Mouse (Mus musculus): ENCODE measurements at regions not wholly inside any gene's neighbourhood (a gene's known extent, or its start where the extent isn't known, plus 50 kb on each side); places are given as distances from the start of the nearest gene placed in this dataset.
A peak's percentile ranks its signal among the peaks of the same experiment; 100 is the strongest.
"Not testable (repeated sequence)": the region's sequence is repeated elsewhere in the genome, so short reads cannot be mapped to it uniquely, and the experiment has no call there.

DNA sequence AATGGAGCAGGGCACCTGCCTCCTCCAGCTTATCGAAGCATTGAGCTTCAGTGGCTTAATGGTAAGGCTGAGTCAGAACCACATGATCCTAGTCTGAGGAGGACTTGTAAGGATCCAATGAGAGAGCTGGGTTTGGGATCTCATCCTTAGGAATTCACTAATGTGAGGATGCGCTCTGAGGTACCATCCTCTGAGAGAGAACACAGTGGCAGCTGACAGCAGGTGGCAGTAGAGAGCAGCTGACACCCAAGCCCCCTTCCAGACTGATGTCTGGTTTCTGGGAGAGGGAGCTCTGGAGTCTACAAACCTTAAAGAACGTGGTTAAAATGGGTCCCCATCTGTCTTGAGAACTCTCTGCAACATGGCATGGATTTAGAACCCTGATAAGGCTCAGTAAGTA, 137.8 kb downstream of the B3glct start:
- DNase-seq, result peak; percentile 77

DNA sequence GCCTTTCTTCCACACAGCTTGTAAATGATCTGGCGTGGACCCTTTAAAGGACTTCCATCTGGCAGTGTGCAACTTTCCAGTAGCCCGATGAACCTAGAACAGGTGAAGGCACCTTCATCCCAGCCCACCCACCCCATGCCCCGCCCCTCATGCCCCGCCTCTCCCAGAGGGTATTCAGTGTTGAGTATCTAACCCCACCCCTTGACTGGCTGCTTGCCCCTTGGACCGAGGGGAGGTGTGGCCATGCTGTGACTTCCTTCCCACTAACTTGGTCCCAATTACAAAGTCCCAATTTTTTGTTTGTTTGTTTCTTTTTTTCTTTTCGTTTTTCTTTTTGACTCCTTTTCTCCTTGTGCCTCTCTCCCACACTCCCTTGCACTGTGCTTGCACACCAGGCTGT, 140.8 kb downstream of the B3glct start:
- no peak for DNase-seq

DNA sequence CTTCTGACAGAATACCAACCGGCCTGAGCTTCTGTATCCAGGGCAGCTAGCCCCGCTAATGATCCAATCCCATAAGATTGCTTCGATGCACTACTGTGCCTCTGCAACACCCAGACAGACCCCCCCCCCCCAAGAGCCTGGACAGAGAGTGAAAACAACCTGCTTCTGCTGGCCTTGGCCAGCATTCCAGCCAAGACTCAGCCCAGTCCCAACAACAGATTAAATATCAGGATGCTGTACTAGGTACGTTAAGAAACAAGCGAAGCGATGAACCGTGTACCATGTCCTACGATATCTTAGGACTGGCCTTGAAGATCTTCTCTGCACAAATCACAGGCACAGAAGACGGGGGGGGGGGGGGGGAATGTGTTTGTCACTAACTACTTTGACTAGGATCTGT, 145.8 kb downstream of the B3glct start:
- DNase-seq, result no peak

DNA sequence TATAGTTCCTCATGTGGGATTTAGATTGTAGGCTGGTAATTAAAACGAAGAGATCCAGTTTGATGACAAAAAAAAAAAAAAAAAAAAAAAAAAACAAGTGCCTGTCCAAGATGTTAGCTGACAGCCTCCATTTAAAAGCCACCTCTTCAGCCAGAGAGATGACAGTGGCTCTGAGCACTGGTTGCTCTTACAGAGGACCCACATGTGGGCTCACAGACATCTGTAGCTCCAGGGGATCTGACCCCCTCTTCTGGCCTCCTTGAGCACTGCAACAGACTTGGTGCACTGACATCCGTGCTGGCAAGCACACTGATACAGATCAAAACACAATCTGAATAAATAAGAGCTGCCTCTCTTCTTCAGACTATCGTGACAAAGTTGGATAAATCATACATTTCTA, 149.6 kb downstream of the B3glct start:
- peak; percentile 47 for DNase-seq

DNA sequence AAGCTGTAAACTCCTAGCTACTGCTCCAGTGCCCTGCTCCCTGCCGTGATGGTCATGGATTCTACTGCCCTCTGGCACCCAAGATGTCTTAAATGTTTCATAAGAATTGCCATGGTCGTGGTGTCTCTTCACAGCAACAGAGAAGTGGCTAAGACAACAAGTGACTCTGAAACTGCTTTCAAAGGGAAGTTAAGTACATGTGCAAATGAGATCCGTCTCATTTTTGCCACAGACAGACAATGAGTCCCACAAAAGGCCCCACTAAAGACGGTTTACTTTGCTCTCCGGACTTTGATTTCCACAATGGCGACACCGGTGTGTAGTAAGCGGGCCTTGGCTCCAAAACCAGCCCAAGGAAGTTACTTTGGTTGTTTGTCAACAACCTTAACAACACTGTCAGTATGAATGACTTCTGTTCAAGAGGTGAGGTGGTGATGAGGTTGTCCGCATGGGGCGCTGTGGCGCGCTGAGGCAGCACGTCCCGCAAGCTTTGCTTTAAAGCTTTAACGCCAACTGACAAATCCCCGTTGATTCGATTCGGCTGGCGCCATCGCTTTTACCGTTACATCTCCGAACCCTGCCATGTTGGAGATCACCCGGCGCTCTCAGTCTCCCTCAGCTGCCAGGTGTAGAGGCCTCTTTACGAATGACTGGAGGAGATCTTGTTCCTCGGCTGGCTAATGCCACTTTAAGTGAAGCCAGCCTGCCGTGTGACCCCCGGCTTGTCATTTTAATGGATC, 153.3 kb downstream of the B3glct start:
- peak; percentile 89 for DNase-seq

DNA sequence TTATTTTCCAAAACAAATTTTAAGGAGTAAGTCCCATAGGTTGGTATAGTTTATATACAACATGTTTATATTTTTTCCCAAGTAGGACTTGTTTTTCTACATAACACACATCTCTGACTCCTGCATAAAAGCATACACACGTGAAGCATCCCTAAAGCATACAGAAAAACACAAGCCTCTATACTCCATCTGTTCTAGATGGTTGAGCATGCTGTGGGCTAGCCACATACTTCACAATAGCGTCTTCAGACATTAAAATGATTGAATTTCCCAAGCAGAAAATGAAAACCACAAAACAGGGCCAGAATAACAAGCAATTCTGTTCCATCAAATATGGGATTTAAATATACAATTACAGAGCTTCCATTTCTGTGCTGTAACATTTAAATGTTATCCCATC, 159.3 kb downstream of the B3glct start:
- no peak for DNase-seq

DNA sequence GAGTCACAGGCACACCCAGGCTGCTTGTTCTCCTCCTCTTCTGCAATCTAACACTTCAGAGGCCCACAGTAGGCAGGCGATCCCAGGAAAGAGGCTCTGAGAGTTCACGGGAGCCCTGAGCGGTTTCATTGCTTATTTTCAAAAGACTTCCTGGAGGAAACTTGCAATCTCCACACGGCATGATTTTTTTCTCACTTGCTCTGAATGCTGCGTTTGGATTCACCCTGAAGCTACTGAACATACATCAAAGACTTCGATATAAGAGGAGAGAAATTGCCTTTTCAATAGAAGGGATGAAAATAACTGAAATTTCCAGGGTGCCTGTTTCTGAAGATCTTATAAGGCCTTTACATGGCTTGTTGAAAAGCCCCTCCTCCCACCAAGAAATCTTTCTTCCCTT, 164.5 kb downstream of the B3glct start:
- DNase-seq, result no peak

DNA sequence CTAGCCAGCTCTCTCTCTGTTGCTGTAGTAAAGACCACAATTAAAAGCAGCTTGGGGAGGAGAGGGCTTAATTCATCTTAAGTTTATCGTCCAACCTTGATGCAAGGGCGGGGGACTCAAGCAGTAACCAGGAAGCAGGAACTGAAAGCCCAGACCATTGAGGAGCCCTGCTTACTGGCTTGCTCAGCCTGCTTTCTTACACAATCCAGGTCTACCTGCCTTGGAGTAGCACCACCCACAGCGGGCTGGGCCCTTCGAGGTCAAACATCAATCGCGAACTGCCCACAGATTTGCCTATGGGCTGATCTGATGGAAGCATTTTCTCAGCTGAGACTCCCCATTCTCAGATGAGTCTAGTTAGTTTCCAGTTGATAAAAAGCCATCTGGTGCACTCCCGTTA, 165.3 kb downstream of the B3glct start:
- DNase-seq, result no peak

DNA sequence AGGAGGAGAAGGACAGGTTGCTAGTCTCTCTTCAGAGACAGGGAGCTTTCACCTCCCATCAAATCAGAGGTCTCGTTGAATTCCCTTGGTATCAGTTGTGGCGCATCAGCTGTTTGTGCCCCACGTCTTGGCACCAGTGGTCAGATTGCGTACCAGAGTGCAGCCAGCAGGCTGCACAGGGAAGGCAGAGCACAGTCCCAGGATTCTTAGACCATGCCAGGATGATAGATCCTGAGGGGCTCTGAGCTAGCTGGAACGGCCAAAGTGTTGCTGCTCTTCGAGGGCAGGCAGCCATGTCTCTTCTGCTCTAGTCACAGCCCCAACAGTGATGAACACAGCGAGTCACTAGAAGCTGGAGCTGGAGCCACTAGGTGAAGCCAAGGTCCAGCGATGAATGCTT, 167.2 kb downstream of the B3glct start:
- DNase-seq, result no peak

DNA sequence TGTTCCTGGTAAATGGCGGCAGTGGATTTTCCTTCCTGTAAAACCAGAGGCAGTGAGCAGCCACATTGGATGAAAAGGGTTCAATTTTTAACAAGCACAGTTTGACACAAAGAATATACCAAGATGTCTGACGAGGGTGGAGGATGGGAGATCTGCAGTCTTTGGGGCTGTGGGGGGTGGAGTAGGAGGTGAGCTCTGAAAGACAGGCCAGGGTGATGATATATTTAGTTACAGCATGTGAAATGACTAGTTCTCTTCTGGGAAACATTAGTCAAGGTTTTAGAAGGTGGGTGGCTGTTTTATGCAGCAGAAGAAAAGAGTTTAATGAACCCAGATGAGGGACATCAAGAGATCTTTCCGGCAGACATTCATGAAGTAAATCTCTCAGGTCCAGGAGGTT, 170.0 kb upstream of the Rxfp2 start:
- no peak for DNase-seq

DNA sequence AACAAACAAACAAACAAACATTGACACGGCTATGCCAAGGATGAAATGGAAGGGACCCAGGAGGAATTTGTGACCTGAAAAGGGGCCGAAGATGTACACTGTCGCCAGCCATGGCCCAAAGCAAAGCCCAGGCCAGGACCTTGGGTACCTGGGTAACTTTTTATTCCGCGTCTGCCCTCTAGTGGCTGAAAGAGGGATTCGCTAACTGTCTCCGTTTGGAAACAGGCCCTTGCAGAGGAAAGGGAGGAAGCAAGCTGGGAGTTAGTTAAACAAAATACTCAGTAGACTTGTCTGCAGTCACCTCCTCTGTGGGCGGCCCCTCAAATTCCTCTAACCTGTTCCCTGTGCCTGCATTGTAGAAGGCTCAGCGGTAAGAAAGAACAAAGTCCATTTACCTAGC, 167.5 kb upstream of the Rxfp2 start:
- peak; percentile 76 for DNase-seq

DNA sequence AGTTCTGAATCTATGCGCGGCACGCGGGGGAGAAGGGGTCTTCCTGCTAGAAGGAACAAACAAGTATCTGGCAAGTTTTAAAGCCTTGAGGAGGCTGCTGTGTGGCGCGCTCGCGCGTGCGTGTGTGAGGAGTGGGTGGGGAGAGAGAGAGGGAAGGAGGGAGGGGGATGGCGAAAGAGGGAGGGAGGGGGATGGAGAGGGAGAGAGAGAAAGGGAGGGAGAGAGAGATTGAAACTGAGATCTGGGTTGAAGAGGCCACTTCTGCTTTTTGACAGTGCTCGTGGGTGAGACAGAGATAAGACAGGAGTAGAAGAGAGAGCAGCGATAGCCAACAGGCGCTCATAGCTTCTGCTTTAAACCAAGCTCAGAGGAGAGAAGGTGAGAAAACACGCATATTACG, 166.0 kb upstream of the Rxfp2 start:
- peak; percentile 33 for DNase-seq

DNA sequence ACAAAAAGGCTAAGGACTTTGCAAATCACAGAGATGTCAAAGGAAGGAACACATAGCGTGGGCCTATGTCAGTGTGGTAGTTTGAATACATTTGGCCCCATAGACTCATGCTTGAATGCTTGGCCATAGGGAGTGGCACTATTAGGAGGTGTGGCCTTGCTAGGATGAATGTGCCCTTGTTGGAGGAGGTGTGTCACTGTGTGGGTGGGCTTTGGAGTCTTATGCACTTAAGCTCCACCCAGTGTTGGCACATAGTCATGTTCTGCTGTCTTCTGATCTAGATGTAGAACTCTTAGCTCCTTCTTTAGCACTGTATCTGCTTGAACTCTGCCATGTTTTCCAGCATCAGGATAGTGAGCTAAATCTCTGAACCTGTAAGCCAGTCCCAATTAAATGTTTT, 162.4 kb upstream of the Rxfp2 start:
- DNase-seq, result no peak

DNA sequence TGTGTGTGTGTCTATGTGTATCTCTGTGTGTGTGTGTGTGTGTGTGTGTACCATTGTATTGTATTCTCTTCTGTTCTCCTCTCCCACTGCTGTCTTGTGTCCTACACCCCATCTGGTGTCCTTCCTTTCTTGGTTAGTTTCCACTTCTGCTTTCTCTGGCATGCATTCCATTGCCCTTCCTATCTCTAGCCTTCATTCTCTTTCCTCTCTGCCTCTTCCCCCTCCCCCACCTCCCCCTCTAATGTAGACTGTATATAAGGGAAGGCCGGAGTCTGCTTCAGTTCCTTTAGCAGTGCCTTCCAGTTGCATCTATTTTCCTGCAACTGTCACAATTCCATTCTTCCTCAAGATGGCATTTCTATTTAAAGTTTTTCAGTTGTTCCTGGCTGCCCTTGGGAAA, 161.5 kb upstream of the Rxfp2 start:
- DNase-seq, result no peak

DNA sequence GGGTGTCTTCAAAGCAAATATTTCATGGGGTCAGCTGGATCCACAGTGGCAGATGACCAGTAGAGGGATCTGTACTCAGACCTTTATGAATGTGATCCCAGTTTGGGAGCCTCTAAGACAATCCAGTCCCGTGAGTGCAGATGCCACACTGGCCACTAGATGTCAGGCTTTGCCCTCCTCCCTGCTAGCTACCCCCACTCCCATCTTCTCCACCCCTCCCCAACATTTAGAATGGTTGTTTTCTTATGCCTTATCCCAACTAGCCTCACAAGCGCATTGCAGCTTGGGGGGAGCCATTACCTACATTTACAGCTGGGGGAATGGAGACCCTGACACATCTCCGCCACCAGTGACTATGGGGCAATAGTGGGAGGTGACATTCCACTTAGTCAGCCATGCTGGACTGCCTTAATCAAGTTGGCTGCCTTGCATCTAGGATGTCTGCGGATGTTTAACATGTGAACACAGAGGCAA, 156.9 kb upstream of the Rxfp2 start:
- peak; percentile 68 for DNase-seq

DNA sequence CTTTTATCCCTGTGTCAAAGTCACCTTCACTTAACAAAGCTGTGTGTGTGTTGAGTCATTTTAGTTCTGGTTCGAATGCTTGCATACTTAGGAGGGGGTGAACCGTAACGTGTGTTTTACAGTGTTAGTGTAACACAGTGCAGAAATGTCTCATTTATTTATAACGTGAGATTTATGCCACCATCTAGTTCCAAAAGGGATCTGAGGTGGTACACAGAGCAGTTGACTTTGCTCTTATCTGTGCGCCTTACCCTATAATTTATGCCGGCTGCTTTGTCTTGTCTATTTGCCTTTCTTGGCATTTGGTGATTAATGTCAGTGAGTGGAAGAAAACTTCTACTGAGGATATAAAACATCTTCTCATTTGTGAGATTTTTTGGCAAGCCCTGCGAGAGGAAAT, 150.5 kb upstream of the Rxfp2 start:
- no peak for DNase-seq

DNA sequence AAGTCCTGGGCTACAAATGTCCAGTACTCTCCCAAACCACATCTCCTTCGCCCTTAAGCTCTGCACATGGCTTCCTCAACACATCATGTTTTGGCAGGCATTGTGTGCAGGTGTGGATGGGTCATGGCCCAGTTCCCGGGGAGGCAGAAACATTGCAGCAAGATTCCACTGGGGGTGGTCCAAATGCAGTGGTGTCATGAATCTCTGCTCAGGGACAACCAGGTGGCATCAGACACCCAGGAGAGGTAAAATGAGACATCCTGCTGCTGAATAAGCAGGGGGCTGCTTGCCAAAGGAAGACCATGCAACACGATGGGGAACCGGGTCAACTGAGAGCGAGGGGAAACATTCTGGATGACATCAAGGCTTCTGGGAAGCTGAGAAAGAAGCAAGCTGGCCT, 149.0 kb upstream of the Rxfp2 start:
- DNase-seq, result no peak

DNA sequence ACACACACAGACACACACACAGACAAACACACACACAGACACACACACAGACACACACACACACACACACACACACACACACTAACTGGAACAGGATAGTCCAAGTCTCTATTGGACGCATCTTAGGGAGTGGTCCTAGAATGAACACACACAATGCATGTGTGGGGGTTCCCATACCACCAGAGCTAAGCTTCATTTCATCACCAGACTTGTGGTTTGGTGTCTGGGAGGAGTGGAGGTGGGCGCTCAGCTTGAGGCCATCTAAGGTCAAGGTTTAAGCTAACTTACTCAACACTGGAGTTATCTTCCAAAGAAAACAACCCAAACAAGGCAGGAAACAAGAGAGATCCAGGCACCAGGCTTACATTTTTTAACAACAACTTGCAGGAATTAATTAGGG, 147.9 kb upstream of the Rxfp2 start:
- DNase-seq, result no peak

DNA sequence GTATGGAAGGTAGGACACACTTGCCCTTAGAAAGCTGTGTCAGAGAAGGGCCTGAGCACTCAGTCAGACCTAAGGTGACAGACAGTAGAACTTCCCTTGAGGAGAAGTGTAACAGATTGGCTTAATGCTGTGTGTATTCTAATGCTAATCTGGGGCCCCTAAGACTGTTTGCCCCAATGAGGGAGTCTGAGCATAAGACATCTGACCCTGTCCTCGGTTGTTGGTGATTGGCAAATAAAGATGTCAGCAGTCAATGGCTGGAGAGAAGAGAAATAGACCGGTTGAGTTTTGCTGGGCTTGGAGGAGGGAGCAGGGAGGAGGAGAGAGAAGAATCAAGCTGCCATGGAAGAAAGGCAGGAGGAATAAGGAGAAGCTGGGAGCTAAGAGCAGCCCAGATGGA, 147.0 kb upstream of the Rxfp2 start:
- no peak for DNase-seq

DNA sequence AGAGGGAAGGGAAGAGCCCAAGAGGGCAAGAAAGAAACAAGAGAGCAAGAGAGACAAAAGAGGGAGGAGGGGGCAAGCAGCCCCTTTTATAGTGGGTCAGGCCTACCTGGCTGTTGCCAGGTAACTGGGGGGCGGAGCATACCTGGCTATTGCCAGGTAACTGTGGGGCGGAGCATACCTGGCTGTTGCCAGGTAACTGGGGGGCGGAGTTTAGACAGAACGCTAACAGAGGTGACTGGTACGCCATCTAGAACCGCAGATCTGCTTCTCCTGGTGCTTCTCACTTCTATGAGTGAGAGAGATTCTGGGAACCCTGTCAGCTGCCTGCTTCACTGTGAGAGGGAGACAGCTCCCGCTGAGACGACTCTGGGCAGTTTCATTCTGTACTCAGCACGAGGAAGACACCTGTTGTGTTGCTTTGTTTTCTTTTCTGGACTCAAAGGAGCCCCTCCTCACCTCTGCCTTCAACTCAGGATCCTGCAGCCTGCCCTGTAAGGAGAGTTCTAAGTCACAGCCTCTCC, 144.9 kb upstream of the Rxfp2 start:
- DNase-seq, result no peak

DNA sequence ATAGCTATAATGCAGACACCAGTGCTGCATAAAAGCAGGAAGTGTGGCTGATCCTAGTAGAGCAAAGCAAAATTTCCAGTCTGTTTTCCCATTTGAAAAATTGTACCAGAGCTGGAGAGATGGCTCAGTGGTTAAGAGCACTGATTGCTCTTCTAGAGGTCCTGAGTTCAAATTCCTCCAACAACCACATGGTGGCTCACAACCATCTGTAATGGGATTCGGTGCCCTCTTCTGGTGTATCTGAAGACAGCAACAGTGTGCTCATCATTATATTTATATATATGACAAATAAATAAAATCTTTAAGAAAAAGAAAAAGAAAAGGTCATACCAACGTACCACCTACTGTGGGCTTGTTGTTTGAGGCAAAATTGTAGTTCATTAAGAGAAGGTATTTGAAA, 144.1 kb upstream of the Rxfp2 start:
- DNase-seq, result no peak

DNA sequence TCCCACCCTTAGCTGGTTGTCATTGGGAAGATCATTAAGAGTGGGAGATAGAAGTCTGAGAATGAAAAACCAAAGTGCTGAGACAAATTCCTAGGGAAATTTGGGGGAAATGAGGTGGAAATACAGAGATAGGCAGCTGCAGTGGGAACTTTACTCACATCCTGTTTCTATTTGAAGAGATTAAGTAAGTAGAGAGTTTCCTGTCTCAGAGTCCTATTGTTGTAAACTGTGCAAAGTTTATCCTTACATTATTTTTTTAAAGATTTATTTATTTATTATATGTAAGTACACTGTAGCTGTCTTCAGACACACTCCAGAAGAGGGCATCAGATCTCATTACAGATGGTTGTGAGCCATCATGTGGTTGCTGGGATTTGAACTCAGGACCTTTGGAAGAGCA, 126.0 kb upstream of the Rxfp2 start:
- DNase-seq, result not testable (repeated sequence)

DNA sequence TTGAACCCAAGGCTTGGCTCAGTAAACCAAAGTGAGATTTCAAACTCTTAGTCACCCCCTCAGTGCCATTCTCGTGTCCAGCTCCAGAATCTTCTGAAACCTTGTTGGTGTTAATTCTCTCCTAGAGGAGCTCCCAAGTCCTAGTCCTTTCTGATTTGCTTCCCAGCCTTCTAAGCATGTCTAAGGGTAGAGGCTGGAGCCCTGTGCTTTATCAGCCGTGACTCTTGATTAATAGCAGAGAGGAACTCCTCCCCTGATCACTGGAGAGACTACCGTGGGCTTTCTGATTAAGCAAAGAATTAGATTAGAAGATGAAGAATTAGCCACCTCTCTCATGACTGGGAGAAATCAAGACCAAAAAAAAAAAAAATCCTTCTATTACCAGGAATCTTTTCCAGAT, 111.5 kb upstream of the Rxfp2 start:
- DNase-seq, result no peak

DNA sequence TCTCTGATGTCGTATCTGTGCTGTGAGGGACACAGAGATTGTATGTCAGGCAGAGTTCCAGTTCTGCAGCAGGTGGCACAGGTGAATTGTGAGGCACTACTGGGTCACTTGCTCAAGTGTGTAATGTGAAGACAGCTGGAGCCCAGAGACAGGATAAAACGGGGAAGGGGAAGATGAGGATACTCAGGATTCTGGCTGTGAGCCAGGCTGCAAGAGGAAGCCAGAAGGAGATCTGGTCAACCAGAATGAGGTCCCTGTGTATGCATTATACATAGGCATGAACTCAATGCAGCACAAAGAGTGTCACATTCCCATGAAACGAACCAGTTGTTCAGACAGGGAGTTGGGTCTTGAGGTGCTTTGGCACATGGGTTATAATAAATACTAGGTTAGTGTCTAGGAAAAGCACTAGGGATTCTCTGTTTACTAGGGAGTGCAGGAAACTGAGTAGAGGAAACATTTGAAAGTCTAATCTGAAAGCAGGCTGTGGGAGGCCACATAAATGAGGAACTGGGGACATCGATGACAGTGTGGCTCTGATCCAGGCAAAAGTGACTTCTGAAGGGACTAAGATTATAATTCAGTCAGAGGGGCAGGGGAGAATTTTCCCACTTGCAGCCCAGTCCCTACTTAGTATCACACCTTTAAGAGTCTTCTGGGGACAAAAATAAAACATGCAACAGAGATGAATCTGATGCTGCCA, 109.9 kb upstream of the Rxfp2 start:
- DNase-seq, result no peak
